Mouse (Mus musculus) lung, postnatal 0 days (tissue): ENCODE measurements around the gene Grtp1. TPM values are rescaled to one million over a fixed set of nuclear protein-coding genes. Genes with fewer than 3 reads are reported as not detected.
"Not testable (repeated sequence)": the region's sequence is repeated elsewhere in the genome, so short reads cannot be mapped to it uniquely, and the experiment has no call there.

Source experiments
- ATAC-seq: fragments of 200-750 bp; cut with Nextera tagmentation; 2 replicates; pipeline ENCODE4 v1.8.0; 2017; ENCODE audit warnings: moderate library complexity
- DNase-seq: peaks from one replicate; pipeline ENCODE4 v3.0.0-alpha.2; 2016; ENCODE audit warnings: low spot score
- H3K27ac ChIP-seq: fragments of 300-500 bp; sonication (generic); 2 replicates; pipeline ENCODE4 v1.5.1; 2014; ENCODE audit warnings: antibody characterized with exemption, mild to moderate bottlenecking, low read length, mixed read lengths
- H3K27me3 ChIP-seq: fragments of 300-500 bp; sonication (generic); replicated peaks from 2 replicates; pipeline ENCODE4 v1.6.1; 2014; ENCODE audit warnings: low read length, mixed read lengths; ENCODE audit not compliant: insufficient read depth
- H3K36me3 ChIP-seq: fragments of 300-500 bp; sonication (generic); 2 replicates; pipeline ENCODE4 v1.6.1; 2014; ENCODE audit warnings: low read length, mixed read lengths; ENCODE audit not compliant: insufficient read depth
- H3K4me1 ChIP-seq: fragments of 300-500 bp; sonication (generic); 2 replicates; pipeline ENCODE4 v1.6.1; 2014; ENCODE audit warnings: antibody characterized with exemption, low read depth, low read length, mixed read lengths; ENCODE audit not compliant: insufficient read depth
- H3K4me2 ChIP-seq: fragments of 300-500 bp; sonication (generic); replicated peaks from 2 replicates; pipeline ENCODE4 v1.6.1; 2014; ENCODE audit warnings: low read depth, mild to moderate bottlenecking, low read length, moderate library complexity, mixed read lengths
- H3K4me3 ChIP-seq: fragments of 300-500 bp; sonication (generic); 2 replicates; pipeline ENCODE4 v1.5.1; 2014; ENCODE audit warnings: low read depth, low read length
- H3K9ac ChIP-seq: fragments of 300-500 bp; sonication (generic); replicated peaks from 2 replicates; pipeline ENCODE4 v1.6.1; 2014; ENCODE audit warnings: low read depth, mild to moderate bottlenecking
- H3K9me3 ChIP-seq: fragments of 300-500 bp; sonication (generic); 2 replicates; pipeline ENCODE4 v1.6.1; 2016; ENCODE audit warnings: low read length, mixed read lengths
- CTCF ChIP-seq: IDR thresholded peaks from 2 replicates; pipeline ENCODE4 v1.5.1; 2016; ENCODE audit warnings: antibody characterized with exemption, mild to moderate bottlenecking
- EP300 ChIP-seq: IDR thresholded peaks from 2 replicates; pipeline ENCODE4 v1.6.1; 2016; ENCODE audit warnings: antibody characterized with exemption, mild to moderate bottlenecking, control low read depth
- WGBS: fragments of 180-500 bp; shearing (Covaris S2); extraction: QIAGEN DNeasy Blood & Tissue Kit; methylation state at CpG from one replicate; pipeline ENCODE4 v1.1.7; 2014; 5-methylcytosine and 5-hydroxymethylcytosine counted together
- polyA plus RNA-seq: library from polyadenylated mRNA; unstranded; fragments of >200 nt; fragmentation: Nextera tagmentation; extraction: Ambion mirVana; gene quantifications from 2 replicates; pipeline ENCODE4 v1.2.1, GENCODE M21; 2015

Grtp1 gene
- polyA plus RNA-seq, 1 experiment from 2014 or later, result 2.5 TPM

GRCm38 (mm10) chr8:13149866-13150265 is 50.6 kb downstream of the Grtp1 start:
- no peak for DNase-seq
- ATAC-seq, result no peak
- H3K4me3 ChIP-seq, result no peak overlapping the region
- H3K9ac ChIP-seq, result no peak overlapping the region
- TF ChIP-seq EP300 (no peak), CTCF (no peak)
- H3K27me3 ChIP-seq, result no peaks in the 10 kb centered on the region
- H3K9me3 ChIP-seq, result no peaks in the 10 kb centered on the region
- H3K36me3 ChIP-seq, result peaks cover 17% of the 10 kb centered on the region
- H3K27ac ChIP-seq, result no peak overlapping the region
- no peak overlapping the region for H3K4me2 ChIP-seq
- 56% methylated on average over 5 of the region's 5 CpGs for WGBS
- no peaks in the 10 kb centered on the region for H3K4me1 ChIP-seq

GRCm38 (mm10) chr8:13149287-13149686 is 51.1 kb downstream of the Grtp1 start:
- Histone ChIP-seq H3K4me3 (no peak overlapping the region), H3K4me1 (no peaks in the 10 kb centered on the region), H3K36me3 (peaks cover 23% of the 10 kb centered on the region), H3K9me3 (no peaks in the 10 kb centered on the region), H3K27me3 (no peaks in the 10 kb centered on the region), H3K4me2 (no peak overlapping the region), H3K9ac (no peak overlapping the region), H3K27ac (no peak overlapping the region)
- WGBS, result 92% methylated on average over 2 of the region's 2 CpGs
- peak; percentile 30 for TF ChIP-seq CTCF
- no peak for TF ChIP-seq EP300
- ATAC-seq (no peak), DNase-seq (no peak)

- 87% methylated on average over 2 of the region's 2 CpGs for WGBS
Measured at GRCm38 (mm10) chr8:13148476-13148875, 51.9 kb downstream of the Grtp1 start.

GRCm38 (mm10) chr8:13141681-13142080 is 58.7 kb downstream of the Grtp1 start:
- no peaks in the 10 kb centered on the region for H3K4me1 ChIP-seq
- H3K9me3 ChIP-seq, result no peaks in the 10 kb centered on the region
- no peaks in the 10 kb centered on the region for H3K27me3 ChIP-seq
- DNase-seq (no peak), ATAC-seq (no peak)
- peaks cover 82% of the 10 kb centered on the region for H3K36me3 ChIP-seq
- H3K4me2 ChIP-seq, result no peak overlapping the region
- WGBS, result 84% methylated on average over 5 of the region's 5 CpGs
- H3K9ac ChIP-seq, result no peak overlapping the region
- no peak for TF ChIP-seq CTCF
- TF ChIP-seq EP300, result no peak
- no peak overlapping the region for H3K27ac ChIP-seq
- H3K4me3 ChIP-seq, result no peak overlapping the region

More at GRCm38 (mm10) chr8:13148476-13148875, 51.9 kb downstream of the Grtp1 start:
- H3K9ac ChIP-seq, result no peak overlapping the region
- H3K9me3 ChIP-seq, result no peaks in the 10 kb centered on the region
- ATAC-seq, result no peak
- no peaks in the 10 kb centered on the region for H3K27me3 ChIP-seq
- DNase-seq, result no peak
- no peaks in the 10 kb centered on the region for H3K4me1 ChIP-seq
- no peak overlapping the region for H3K4me2 ChIP-seq
- TF ChIP-seq EP300 (no peak), CTCF (no peak)
- no peak overlapping the region for H3K27ac ChIP-seq
- peaks cover 28% of the 10 kb centered on the region for H3K36me3 ChIP-seq
- no peak overlapping the region for H3K4me3 ChIP-seq

GRCm38 (mm10) chr8:13139641-13140182 is 60.7 kb downstream of the Grtp1 start:
- Histone ChIP-seq H3K4me3 (no peak overlapping the region), H3K9me3 (no peaks in the 10 kb centered on the region), H3K36me3 (peaks cover 83% of the 10 kb centered on the region), H3K27me3 (no peaks in the 10 kb centered on the region), H3K27ac (no peak overlapping the region), H3K9ac (no peak overlapping the region), H3K4me2 (no peak overlapping the region), H3K4me1 (no peaks in the 10 kb centered on the region)
- no peak for ATAC-seq
- no peak for DNase-seq
- TF ChIP-seq CTCF (no peak), EP300 (no peak)
- 87% methylated on average over 6 of the region's 6 CpGs for WGBS

GRCm38 (mm10) chr8:13132220-13132619 is 68.2 kb downstream of the Grtp1 start:
- not testable (repeated sequence) for ATAC-seq, H3K27me3 ChIP-seq, H3K27ac ChIP-seq, H3K9ac ChIP-seq, H3K4me2 ChIP-seq, H3K9me3 ChIP-seq, H3K4me1 ChIP-seq, H3K4me3 ChIP-seq
- peak; percentile 43 for DNase-seq
- H3K36me3 ChIP-seq, result peaks cover 80% of the 10 kb centered on the region
- 67% methylated on average over 9 of the region's 9 CpGs for WGBS
- TF ChIP-seq CTCF, result peak; percentile 66

GRCm38 (mm10) chr8:13124897-13125296 is 75.5 kb downstream of the Grtp1 start:
- no peak overlapping the region for H3K4me3 ChIP-seq
- DNase-seq (peak; percentile 57), ATAC-seq (peak; percentile 81)
- TF ChIP-seq EP300, result no peak
- TF ChIP-seq CTCF, result no peak
- peak overlapping the region; percentile 7; the same call in 1 of the 2 replicates for H3K27ac ChIP-seq
- H3K9me3 ChIP-seq, result no peaks in the 10 kb centered on the region
- 62% methylated on average over 8 of the region's 8 CpGs for WGBS
- H3K27me3 ChIP-seq, result no peaks in the 10 kb centered on the region
- no peak overlapping the region for H3K4me2 ChIP-seq
- H3K36me3 ChIP-seq, result peaks cover 46% of the 10 kb centered on the region
- H3K9ac ChIP-seq, result no peak overlapping the region
- H3K4me1 ChIP-seq, result no peaks in the 10 kb centered on the region
